Mouse (Mus musculus): ENCODE measurements around the gene Mpdz.

The Mpdz gene

GRCm38 (mm10) chr4:81279451-81279850 lies 163.2 kb downstream of the Mpdz start:
- no peak for DNase-seq

- DNase-seq = no peak
These were observed 166.5 kb downstream of the Mpdz start for GRCm38 (mm10) chr4:81275957-81276715.

- DNase-seq = no peak
These were observed 169.5 kb downstream of the Mpdz start for GRCm38 (mm10) chr4:81273067-81273466.

GRCm38 (mm10) chr4:81252859-81253780 lies 189.5 kb downstream of the Mpdz start:
- no peak for DNase-seq

GRCm38 (mm10) chr4:81252334-81252733 lies 190.3 kb downstream of the Mpdz start:
- DNase-seq = no peak

DNA sequence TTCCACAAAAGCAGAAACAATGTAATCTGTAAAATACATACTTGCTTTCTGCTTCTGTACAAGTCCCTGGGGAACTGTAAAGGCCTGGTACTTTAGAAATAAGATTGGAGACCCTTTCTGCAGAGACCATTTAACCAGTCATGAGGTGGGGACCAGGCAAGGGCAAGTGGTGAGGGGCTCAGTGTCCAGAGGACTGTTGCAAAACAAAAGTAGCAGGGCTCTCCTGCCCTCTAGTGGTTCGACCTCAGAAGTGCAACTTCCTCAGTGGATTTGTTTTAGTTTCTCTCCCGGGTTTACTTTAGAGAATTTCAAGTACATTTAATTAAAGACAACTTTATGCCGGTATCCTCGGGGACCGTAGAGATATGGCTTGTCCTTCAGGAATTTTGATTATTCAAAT lies 190.7 kb downstream of the Mpdz start:
- DNase-seq = peak; percentile 4

DNA sequence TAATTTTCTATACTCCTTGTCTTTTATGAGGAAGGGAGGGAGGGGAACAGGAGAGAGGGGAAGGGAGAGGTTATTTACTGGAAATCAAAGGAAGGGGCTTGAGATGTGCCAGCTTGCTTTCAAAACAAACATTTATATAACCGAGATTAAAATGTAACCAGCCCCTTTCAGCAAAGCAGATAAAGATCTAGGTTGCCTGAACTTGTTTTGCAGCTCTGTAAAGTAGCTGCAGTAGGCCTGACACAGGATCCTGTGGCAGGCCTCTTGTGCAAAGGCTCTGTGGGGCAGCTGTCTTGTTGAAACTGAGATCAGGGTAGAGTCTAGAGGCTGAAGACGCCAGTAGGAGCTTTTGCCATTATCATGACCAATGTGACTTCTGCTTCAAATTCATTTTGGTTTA lies 193.4 kb downstream of the Mpdz start:
- no peak for DNase-seq

- DNase-seq = no peak
These were observed 206.4 kb downstream of the Mpdz start for GRCm38 (mm10) chr4:81236227-81236626.

Data from cerebellum, adult 9-11 months (tissue).